Mouse (Mus musculus): ENCODE measurements around the gene Fdps.
"Not testable (repeated sequence)": the region's sequence is repeated elsewhere in the genome, so short reads cannot be mapped to it uniquely, and the experiment has no call there.

Gene Fdps

DNA sequence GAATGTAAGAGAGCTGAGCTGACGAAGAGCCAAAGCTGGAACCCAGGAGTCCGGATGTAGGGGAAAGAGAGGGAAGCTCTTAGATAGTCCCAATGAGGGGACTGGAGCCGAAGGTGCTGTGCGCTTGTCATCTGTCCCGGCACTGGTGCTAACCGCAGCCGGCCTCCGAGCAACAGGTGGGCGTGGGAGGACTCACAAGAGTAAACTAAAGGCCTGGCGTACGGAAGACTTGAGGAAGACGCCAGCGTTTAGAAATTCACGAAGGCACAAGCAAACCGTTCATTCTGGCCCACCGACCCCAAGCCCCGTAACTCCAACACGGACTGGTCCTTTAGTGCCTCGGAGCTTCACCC lies 324 bp downstream of the Fdps start:
- no peak for DNase-seq

- DNase-seq = no peak
Observed at GRCm38 (mm10) chr3:89100811-89101210, 948 bp downstream of the Fdps start, which contains the start of gene Gm43738. Gm43738 (minus strand) TSS chr3:89101099.

- no peak for DNase-seq
Observed at GRCm38 (mm10) chr3:89094021-89094420, 7.7 kb downstream of the Fdps start.

DNA sequence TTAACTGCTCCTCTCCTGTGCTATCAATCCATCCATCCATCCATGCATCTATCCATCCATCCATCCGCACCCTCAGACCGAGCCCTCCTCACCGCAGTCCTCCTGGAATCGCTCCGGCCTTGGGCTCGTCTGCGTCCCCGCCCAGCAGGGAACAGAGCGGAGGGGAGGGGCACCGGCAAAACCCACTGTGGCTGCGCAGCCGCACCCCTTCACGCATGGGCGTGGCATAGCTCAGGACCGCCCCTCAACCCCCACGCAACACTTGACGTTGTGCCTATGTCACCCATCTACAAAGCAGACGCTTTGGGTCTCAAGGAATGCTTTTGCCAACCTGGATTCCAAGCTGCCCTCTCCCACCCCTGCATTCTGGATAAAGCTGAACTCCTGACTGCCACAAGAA lies 8.6 kb downstream of the Fdps start, which contains the start of gene Rusc1:
Rusc1 (minus strand) TSS at position 137 of the 400 bp plus-strand sequence.
- DNase-seq = peak; percentile 77

DNA sequence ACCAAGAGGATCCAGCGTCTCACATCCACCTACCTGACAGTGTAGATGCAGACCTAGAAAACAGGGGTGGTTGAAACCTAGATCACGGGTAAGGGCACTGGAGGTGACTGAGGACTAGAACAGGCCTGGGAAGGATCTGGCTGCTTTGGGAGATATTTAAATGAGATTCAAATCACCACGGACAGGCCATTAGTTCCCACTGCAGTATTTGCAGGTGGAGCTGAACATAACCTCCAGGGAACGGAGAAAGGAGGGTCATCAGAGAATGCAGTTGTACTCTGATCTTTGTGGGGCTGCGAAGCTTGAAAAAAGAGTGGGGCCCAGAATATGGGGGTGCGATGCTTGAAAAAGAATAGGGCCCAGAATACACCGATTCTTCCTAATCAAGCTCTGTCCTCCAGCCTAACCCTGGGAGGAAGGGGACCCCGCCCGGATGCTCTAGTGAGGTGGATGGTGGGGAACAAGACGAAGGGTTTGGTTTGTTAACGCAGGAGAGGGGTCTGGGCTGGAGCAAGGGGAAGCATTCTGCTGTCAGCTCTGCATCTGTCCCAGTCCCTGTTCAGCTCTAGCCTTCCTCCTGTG lies 9.2 kb downstream of the Fdps start:
- no peak for DNase-seq

DNA sequence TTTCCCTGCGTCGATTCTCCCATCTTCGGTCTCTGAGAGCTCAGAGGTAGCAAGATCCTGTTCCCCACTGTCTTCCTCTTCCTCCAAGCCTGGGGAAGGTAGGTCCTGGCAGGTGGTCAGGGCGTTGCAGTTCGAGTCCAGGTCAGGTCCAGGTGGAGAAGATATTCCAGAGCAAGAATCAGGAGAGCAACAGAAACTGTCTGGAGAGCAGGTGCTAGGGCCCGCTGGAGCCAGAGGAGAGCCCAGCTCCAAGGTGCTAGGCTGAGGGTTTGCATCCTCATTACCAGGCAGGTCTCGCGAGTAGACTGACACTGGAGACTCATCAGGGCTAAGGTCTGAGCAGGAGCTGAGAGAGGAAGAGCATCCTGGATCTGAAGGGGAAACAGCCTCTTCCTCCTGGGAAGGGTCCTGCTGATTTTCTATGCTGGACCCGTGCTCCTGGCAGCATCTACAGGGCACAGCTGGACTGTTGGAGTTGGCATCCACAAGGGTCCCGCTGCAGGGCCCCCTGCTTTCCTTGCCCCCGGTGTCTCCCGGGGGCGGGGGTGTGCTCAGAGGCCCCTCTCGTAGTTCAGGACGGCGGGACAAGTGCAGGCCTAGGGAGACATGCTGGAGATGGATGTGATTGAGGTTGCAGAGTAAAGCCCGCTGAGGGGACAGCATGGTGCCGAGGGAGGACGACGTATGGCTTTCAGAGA lies 9.8 kb downstream of the Fdps start:
- DNase-seq = no peak

DNA sequence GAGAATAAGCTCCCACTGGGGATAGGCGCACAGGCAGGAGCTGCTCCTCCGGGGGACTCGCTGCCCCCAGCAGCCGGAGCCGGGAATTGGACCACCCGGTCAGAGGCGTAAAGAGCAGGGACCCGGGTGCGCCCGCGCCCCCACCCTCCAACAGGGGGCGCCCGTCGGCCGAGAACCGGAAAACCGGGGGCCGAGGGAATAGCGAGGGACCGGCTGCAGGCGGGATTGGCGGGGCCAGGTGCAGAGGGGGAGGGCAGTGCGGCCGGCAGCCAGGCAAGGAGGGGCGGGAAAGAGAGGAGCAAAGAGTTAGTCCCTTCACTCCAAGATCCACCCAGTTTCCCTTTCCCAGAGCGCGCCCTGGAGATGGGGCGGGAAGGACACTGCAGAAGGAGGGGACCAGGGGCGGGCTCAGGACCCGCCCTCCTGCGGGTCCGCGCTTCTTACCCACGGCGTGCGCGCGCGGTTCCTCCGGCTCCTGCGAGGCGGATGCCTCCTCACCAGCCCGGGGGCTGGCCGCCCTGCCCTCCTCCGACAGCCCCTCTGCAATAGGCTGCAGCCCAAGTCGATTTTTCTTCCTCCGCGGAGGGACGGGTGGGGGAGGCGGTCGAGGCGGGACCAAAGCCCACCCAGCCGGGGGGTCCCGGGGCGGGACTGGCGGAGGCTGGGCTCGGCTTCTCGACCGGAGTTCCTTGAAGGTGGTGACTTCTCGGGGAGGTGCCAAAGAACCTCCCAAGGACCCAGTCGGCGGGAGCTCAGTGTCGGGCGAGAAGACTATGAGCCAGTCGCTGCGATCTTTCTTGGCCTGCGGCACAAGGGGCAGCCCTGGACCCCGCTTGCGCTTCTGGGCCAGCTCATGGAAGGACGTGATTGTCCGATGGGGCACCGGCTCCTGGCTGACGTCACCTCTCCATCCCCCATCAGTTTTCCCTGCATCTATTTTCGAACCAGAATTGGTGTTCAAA lies 10.8 kb downstream of the Fdps start:
- DNase-seq = peak; percentile 77

DNA sequence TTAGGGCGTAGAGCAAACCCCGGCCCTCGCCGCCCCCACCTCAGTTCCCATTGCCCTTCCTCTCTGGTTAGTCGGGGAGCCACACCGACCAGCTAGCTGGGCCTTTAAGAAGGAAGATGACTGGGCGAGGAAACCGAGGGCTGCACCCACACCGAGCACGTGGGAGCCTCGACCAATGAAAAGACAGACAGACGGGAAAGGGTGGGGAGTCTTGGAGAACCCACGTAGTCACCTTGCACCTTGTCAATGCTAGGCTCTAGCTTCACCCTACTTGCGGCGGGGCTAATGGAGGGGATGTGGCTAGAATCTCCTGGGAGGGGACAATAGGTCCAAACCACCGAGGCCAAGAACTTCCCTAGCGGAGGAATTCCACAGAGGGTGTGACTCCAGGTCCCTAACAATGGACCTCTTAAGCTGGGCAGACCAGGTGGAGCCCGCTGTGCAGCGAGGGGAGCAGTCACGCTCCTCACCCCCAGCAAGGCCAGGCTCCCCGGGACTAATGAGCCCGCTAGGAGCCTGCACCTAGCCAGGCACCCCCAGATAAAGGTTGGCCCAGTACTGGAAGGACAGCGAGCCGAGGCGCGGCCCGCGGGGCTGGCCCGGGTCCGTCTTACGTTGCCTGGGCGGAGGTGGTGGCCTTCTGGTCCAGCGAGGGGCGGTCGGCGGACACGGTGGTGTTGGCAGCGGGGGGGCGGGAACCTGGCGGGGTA lies 11.7 kb downstream of the Fdps start:
- peak; percentile 92 for DNase-seq

DNA sequence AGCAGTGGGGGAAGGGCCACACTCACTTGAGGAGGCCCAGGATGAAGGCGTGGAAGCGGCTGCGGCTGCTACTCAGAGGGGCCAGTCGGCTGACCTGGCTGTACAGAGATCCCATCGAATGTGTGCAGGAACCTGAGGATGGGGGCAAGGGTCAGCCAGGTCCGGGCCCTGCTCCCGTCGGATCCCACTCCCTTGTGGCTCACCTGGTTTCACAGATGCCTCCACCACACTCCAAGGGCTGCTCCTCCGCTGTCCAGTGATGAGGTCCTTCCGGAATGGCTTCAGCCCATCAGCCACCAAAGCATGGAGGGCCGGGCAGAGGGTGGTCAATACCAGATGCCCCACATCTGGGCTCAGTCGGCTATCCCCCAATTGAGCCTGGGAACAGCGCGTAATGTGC lies 12.8 kb downstream of the Fdps start:
- DNase-seq = no peak

DNA sequence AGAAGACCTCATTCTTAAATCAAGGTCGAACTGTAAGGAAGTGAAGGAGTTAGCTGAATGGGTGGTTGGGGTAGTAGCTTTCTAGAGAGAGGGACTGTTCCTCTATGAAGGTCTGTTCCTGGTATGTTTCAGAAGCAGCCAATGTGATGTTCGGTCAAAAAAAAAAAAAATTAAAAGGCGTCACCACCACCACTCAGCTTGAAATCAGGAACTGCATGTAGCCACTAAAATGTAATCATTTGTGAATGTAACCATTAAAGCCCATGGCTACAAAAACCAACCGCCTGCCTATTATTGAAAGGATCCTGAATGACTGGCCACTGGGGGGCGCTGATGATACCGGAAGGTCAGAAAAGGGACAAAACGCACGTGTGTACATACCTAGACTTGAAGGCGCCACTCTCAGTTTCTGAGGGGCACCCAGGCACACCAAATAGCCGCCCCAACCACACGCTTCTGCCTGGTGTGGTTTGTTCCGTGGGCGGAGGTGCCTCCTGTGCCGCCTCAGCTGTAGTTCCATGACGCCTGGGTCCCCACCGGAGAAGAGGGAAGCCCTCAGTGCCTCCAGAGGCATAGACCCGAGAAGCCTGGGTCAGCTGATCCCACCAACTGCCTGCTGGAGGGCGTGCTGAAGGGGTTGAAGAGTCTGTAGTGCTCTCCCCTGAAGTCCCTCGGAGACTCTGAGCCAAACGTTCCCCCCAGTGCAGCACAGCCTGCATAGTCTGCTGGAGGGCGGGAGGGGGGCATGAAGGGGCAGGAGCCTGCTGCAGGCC lies 14.2 kb downstream of the Fdps start:
- peak; percentile 74 for DNase-seq

DNA sequence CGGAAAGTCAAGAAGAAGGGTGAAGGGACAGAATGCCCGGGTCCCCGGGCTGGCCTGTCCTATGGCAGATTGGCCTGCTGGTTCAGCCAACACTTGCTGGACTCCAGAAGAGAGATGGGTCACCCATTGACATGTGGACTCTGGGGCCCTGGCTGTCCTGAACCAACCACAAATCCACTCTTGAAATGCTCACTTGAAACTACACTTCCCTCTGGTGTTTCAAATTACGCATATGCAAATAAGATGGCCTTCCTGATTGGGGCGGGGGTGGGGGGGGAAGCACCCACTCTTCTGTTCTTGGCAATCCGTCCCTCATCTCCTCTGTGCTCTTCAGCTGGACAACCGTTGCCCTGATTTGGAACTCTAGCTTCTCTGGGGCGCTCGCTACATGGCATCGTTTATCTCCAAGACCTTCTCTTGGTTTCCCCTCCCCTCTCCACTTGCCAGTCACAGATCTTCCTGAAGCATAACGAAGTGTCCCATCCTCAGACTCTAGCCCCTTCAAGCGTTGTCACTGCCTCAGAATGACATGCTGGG lies 17.0 kb downstream of the Fdps start:
- DNase-seq = no peak

- DNase-seq = no peak
Observed at GRCm38 (mm10) chr3:89084133-89084532, 17.6 kb downstream of the Fdps start.

GRCm38 (mm10) chr3:89082287-89082686 lies 19.5 kb downstream of the Fdps start:
- not testable (repeated sequence) for DNase-seq

GRCm38 (mm10) chr3:89077383-89077782 lies 24.4 kb downstream of the Fdps start:
- DNase-seq = no peak

DNA sequence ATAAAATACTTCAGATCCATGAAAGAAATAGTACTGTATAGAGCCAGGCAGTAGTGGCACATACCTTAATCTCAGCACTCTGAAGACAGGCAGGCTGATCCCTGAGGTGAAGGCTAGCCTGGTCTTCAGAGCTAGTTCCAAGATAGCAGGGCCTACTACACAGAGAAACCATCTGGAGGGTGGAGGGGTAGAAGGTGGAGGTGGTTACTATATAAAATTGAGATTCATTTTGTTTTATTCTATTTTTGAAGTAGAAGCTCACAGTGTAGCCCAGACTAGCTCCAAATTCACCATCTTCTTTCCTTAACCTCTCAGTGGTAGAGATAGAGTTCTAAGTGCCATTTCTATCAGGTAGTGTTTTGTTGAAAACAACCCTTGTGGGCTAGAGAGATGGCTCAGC lies 34.5 kb downstream of the Fdps start:
- no peak for DNase-seq

GRCm38 (mm10) chr3:89061696-89062095 lies 40.1 kb downstream of the Fdps start:
- DNase-seq = no peak

DNA sequence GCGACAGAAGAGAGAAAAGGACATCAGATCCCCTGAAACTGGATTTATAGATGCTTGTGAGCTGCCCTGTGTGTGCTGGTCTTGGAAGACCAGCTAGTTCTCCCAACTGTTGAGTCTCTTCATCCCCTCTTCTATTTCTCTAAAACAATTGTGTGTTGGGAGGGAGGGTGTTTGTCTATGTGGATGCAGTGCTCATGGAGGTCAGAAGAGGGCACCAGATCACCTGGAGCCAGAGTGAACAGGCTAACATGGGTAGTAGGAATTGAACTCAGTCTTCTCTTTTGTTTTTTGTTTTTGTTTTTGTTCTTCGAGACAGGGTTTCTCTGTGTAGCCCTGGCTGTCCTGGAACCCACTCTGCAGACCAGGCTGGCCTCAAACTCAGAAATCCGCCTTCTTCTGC lies 43.0 kb downstream of the Fdps start:
- DNase-seq = no peak

- DNase-seq = no peak
Observed at GRCm38 (mm10) chr3:89058361-89058760, 43.4 kb downstream of the Fdps start.

Data from kidney, adult 11 months (tissue).